Mouse (Mus musculus) neural tube, embryonic 14.5 days (tissue): ENCODE data around the gene Armcx5. TPM values are rescaled to one million over a fixed set of nuclear protein-coding genes. Genes with fewer than 3 reads are reported as not detected.
"Not testable (repeated sequence)": the region's sequence is repeated elsewhere in the genome, so short reads cannot be mapped to it uniquely, and the experiment has no call there.

Experiments used
- ATAC-seq: fragments of 200-750 bp; cut with Nextera tagmentation; 2 replicates; pipeline ENCODE4 v1.8.0; 2017; ENCODE audit warnings: low read depth, mild to moderate bottlenecking, moderate TSS enrichment, moderate library complexity
- H3K27ac ChIP-seq: fragments of 300-500 bp; sonication (generic); 2 replicates; pipeline ENCODE4 v1.5.1; 2014; ENCODE audit warnings: low read depth, mild to moderate bottlenecking, control low read depth, low read length, moderate library complexity, mixed read lengths
- H3K27me3 ChIP-seq: fragments of 300-500 bp; sonication (generic); 2 replicates; pipeline ENCODE4 v1.6.1; 2014; ENCODE audit warnings: low read length; ENCODE audit not compliant: control insufficient read depth, insufficient read depth
- H3K36me3 ChIP-seq: fragments of 300-500 bp; sonication (generic); 2 replicates; pipeline ENCODE4 v1.6.1; 2014; ENCODE audit warnings: low read length, mixed read lengths; ENCODE audit not compliant: control insufficient read depth, insufficient read depth
- H3K4me1 ChIP-seq: fragments of 300-500 bp; sonication (generic); 2 replicates; pipeline ENCODE4 v1.6.1; 2014; ENCODE audit warnings: low read length; ENCODE audit not compliant: control insufficient read depth, insufficient read depth
- H3K4me2 ChIP-seq: fragments of 300-500 bp; sonication (generic); 2 replicates; pipeline ENCODE4 v1.6.1; 2014; ENCODE audit warnings: mild to moderate bottlenecking, low read depth, low read length, control low read depth
- H3K4me3 ChIP-seq: fragments of 300-500 bp; sonication (generic); 2 replicates; pipeline ENCODE4 v1.5.1; 2014; ENCODE audit warnings: low read depth, low read length, control low read depth, mixed read lengths
- H3K9ac ChIP-seq: fragments of 300-500 bp; sonication (generic); replicated peaks from 2 replicates; pipeline ENCODE4 v1.6.1; 2014; ENCODE audit warnings: low read depth, mild to moderate bottlenecking, control low read depth, low read length, mixed read lengths
- H3K9me3 ChIP-seq: fragments of 300-500 bp; sonication (generic); 2 replicates; pipeline ENCODE4 v1.6.1; 2016; ENCODE audit warnings: low read length; ENCODE audit not compliant: control insufficient read depth
- WGBS: fragments of 180-500 bp; shearing (Covaris S2); extraction: QIAGEN DNeasy Blood & Tissue Kit; methylation state at CpG from one replicate; pipeline ENCODE4 v1.1.7; 2014; 5-methylcytosine and 5-hydroxymethylcytosine counted together
- polyA plus RNA-seq: library from polyadenylated mRNA; unstranded; fragments of >200 nt; fragmentation: Nextera tagmentation; extraction: Ambion mirVana; gene quantifications from 2 replicates; pipeline ENCODE4 v1.2.1, GENCODE M21; 2014

Armcx5 gene
- polyA plus RNA-seq, 1 experiment from 2014 or later = 10.3 TPM

DNA sequence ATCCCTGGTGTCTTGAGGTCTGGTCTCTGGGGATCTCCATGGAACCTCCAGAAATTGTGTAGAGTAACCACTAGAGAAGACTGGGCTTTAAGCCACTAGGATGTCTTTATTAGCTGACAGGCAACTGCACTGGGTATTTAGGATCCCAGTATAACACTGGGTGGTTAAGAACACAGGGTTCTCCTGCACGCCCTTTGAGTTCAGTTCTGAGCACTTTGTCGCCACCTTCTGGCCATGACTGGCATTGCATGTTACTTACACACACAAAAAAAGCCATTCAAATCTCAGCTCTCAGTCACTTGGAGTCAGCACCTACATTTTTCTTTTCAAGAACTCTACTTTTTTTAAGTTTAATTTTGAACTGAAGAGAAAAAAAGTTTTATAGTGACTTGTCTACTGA is 10.3 kb downstream of the Armcx5 start:
- ATAC-seq = peak; percentile 68
- Histone ChIP-seq H3K4me2 (no peak overlapping the region), H3K4me3 (no peak overlapping the region), H3K4me1 (no peaks in the 10 kb centered on the region), H3K27me3 (no peaks in the 10 kb centered on the region), H3K36me3 (no peaks in the 10 kb centered on the region), H3K27ac (no peak overlapping the region), H3K9ac (no peak overlapping the region), H3K9me3 (no peaks in the 10 kb centered on the region)
- WGBS = 2% methylated on average over 2 of the region's 2 CpGs

DNA sequence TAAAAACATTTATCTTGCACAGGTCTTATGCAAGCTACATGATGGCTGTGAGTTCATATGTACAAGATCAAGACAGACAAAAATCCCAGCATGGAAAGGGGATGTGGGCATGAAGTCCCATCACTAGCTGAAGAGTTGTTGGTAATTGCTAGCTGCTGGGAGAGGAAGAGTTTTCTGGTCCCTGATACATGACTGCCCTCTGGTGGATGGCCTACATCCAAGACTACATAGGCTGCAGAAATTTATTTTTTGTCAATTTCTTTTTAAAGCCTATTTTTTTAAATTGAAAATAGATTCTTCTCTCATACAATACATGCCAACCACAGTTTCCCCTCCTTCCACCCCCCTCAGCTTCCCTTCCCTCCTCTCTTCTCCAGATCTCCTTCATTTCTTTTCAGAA is 19.2 kb downstream of the Armcx5 start:
- Histone ChIP-seq H3K36me3 (no peaks in the 10 kb centered on the region), H3K9me3 (no peaks in the 10 kb centered on the region), H3K27me3 (no peaks in the 10 kb centered on the region), H3K4me3 (no peak overlapping the region), H3K9ac (no peak overlapping the region), H3K27ac (no peak overlapping the region), H3K4me1 (no peaks in the 10 kb centered on the region), H3K4me2 (no peak overlapping the region)
- ATAC-seq = no peak

DNA sequence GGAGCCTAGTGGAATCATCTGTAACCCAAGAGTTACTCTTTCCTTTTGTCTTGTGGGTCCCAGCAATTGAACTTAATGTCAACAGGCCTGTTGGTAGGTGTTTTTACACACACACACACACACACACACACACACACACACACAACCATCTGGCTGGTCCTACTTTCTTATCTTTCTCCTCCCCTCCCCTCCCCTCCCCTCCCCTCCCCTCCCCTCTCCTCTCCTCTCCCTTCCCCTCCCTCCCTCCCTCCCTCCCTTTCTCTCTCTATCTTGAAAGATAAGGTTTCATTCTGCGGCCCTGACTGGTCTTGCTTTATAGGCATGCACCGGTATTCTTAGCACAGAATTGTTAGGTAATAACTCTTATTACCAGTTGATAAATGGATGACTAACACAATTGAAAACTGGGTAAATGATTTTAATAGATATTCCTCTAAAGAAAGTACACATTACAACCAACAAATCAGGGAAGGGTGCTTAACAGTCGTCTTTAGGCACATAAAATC is 25.6 kb downstream of the Armcx5 start:
- H3K4me2 ChIP-seq = no peak overlapping the region
- 78% methylated on average over 2 of the region's 3 CpGs for WGBS
- ATAC-seq = no peak
- no peaks in the 10 kb centered on the region for H3K4me1 ChIP-seq
- H3K4me3 ChIP-seq = no peak overlapping the region
- no peaks in the 10 kb centered on the region for H3K36me3 ChIP-seq
- H3K27ac ChIP-seq = no peak overlapping the region
- no peak overlapping the region for H3K9ac ChIP-seq
- no peaks in the 10 kb centered on the region for H3K27me3 ChIP-seq
- no peaks in the 10 kb centered on the region for H3K9me3 ChIP-seq

DNA sequence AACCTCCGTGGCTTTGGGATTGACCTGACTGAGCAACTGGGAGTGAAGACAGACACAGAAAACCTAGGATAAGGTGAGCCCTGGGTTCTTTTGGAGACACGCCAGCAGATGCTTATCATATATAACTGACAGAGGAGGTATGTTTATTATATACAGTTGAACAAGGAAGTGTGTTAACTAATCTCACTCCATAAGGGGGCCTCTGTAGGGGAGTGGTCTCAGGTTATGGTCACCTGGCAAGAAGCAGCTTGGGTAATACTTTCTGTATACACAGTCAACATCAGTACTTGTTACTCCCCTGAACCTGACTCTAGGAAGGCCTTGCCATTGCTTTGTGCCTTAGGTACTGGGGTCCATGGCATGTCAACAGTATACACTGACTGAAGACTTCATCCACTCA is 26.0 kb downstream of the Armcx5 start:
- no peaks in the 10 kb centered on the region for H3K4me1 ChIP-seq
- H3K36me3 ChIP-seq = no peaks in the 10 kb centered on the region
- ATAC-seq = no peak
- H3K9ac ChIP-seq = no peak overlapping the region
- no peaks in the 10 kb centered on the region for H3K27me3 ChIP-seq
- H3K4me3 ChIP-seq = no peak overlapping the region
- whole genome bisulfite sequencing = 90% methylated on average over 2 of the region's 2 CpGs
- no peak overlapping the region for H3K4me2 ChIP-seq
- no peaks in the 10 kb centered on the region for H3K9me3 ChIP-seq
- H3K27ac ChIP-seq = no peak overlapping the region

DNA sequence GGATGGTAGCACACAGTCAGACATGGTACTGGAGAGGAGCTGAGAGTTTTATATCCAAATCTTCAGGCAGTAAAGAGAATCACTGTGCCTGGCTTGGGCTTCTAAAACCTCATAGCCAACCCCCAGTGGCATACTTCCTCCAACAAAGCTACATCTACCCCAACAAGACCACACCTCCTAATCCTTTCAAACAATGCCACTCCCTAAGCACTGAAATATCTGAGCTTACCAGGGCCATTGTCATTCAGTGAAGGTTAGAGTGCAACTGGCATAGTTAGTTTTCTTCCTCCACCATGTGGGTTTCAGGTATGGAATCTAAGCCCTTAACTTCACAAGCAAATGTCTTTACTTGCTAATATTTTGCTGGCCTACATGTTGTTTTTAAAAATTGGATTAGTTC is 49.0 kb downstream of the Armcx5 start:
- Histone ChIP-seq H3K36me3 (no peaks in the 10 kb centered on the region), H3K9me3 (no peaks in the 10 kb centered on the region), H3K4me2 (no peak overlapping the region), H3K4me3 (no peak overlapping the region), H3K9ac (no peak overlapping the region), H3K27ac (no peak overlapping the region), H3K27me3 (no peaks in the 10 kb centered on the region), H3K4me1 (no peaks in the 10 kb centered on the region)
- ATAC-seq = no peak

DNA sequence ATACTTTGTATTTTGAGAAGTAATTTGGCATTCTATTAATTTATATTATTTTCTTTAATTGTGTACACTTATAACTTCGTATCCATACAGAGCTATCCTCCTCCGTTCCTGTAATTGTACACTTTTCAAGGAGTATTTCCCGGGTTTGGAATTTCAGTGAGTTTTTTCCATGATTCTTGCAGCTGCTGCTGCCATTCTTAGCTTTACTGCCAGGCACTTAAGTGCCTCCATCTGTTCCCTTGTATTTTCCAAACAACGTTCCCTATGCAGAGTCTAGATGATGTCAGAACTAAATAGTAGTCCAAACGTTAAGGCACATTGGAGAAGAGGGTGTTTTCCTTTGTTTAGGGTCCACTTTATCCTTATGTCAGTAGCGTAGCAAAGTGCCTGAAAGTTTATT is 49.8 kb downstream of the Armcx5 start:
- WGBS = 75% methylated on average over 6 of the region's 6 CpGs
- no peak overlapping the region for H3K27ac ChIP-seq
- no peak for ATAC-seq

DNA sequence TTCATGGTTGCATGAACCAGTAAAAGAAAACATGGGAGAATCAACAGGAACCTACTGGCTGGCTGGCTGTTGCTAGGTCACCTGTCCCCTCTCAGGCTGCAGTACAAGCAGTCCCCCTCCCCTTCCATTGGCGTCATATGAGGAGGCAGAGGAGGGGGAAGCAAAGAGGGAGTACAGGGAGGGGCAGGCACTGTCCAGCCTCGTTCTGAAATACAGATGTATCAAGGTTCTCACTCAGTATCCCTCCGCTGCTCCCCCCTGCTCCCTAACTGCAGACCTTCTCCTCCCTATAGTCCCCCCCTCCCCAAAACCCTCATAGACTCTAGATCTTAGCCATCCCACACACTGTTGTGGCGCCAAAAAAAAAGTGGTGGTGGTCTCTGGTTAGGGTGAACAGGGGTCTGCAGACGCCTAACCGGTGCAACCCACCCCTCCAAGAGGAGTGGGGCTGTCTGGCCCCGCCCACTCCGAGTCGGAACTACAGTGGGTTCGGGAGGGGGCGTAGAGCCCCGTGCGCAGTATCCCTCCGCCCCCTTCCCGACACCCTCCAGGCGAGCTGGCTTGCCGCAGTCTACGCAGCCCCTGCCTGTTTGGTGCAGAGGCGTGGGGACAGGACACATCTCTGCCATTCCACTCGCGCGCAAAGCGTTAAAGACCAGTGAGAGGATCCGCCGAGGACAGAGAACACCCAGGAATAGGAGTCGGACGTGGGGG is 53.2 kb downstream of the Armcx5 start:
- not testable (repeated sequence) for H3K27me3 ChIP-seq, H3K36me3 ChIP-seq, H3K4me1 ChIP-seq, H3K9me3 ChIP-seq
- Histone ChIP-seq H3K4me3 (peak overlapping the region; percentile 52), H3K4me2 (peak overlapping the region; percentile 20; the same call in 1 of the 2 replicates), H3K27ac (peak overlapping the region; percentile 79), H3K9ac (peak overlapping the region; percentile 63)
- 17% methylated on average over 24 of the region's 27 CpGs for WGBS
- peak; percentile 93 for ATAC-seq

More for the DNA sequence above, 49.8 kb downstream of the Armcx5 start:
- H3K9me3 ChIP-seq = no peaks in the 10 kb centered on the region
- no peak overlapping the region for H3K9ac ChIP-seq
- H3K4me1 ChIP-seq = no peaks in the 10 kb centered on the region
- no peaks in the 10 kb centered on the region for H3K27me3 ChIP-seq
- no peak overlapping the region for H3K4me3 ChIP-seq
- no peak overlapping the region for H3K4me2 ChIP-seq
- H3K36me3 ChIP-seq = no peaks in the 10 kb centered on the region

DNA sequence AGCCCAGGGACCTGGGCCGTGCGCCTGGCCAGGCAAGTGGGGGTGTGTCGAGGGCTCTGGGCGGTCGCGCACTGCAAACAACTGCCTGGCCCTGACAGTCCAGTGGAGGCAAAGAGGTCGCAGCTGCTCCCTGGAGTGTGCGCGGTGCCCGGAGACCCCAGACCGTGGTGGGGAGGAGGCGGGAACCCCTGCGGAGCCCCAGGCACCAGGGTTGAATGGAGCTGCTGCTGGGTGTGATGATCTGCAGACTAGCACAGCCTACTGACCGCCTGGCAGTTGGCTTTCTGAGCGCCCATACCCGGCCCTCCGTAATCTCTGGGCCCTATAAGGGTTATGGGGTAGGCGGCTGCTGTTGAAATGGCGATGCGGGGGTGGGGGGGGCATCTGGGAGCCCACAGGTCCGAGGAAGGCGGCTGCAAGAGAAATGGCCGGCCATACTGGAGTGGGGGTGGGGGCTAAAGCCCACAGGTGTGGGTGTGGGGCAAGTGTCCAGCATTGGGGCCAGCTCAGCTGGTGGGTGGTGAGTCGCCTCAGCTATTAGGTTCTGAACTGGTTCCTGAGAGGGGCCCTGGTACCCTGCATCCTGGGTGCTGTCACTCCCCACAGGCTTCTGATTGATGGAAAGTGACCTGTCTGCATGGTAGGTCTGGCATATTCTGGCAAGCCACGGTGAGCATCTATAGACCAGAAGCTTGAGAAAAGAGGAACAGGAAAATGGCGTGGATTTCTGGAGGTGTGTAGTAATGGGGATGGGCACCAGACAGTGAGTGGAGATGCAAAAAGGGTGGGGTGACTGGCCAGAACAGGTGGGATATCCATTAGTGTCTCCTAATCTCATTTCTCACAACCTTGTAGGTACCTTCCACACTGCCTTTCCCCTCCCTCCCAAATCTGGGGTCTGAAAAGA is 54.0 kb downstream of the Armcx5 start:
- H3K4me1 ChIP-seq, H3K36me3 ChIP-seq, H3K27me3 ChIP-seq, H3K9me3 ChIP-seq: not testable (repeated sequence)
- ATAC-seq = peak; percentile 11
- H3K27ac ChIP-seq = peak overlapping the region; percentile 79
- H3K4me2 ChIP-seq = peak overlapping the region; percentile 43
- H3K9ac ChIP-seq = peak overlapping the region; percentile 63
- peak overlapping the region; percentile 52 for H3K4me3 ChIP-seq
- 11% methylated on average over 18 of the region's 26 CpGs for WGBS
